Mouse (Mus musculus): ENCODE measurements around the gene Gtsf1.

Gene Gtsf1

GRCm38 (mm10) chr15:103377752-103378664, 52.3 kb downstream of the Gtsf1 start:
- DNase-seq (ENCODE audit: low read depth, low spot score), result no peak

GRCm38 (mm10) chr15:103376837-103377269, 53.4 kb downstream of the Gtsf1 start:
- DNase-seq (ENCODE audit: low read depth, low spot score), result no peak

- DNase-seq (ENCODE audit: low read depth, low spot score), result no peak
These were observed 55.0 kb downstream of the Gtsf1 start for GRCm38 (mm10) chr15:103375112-103375800.

- DNase-seq (ENCODE audit: low read depth, low spot score), result no peak
These were observed 57.8 kb downstream of the Gtsf1 start for GRCm38 (mm10) chr15:103372461-103372860.

- DNase-seq (ENCODE audit: low read depth, low spot score), result no peak
These were observed 58.5 kb downstream of the Gtsf1 start for GRCm38 (mm10) chr15:103371741-103372140.

GRCm38 (mm10) chr15:103371208-103371607, 59.1 kb downstream of the Gtsf1 start:
- no peak for DNase-seq (ENCODE audit: low read depth, low spot score)

- DNase-seq (ENCODE audit: low read depth, low spot score), result no peak
These were observed 59.8 kb downstream of the Gtsf1 start for GRCm38 (mm10) chr15:103370462-103370861.

GRCm38 (mm10) chr15:103369123-103369522, 61.1 kb downstream of the Gtsf1 start:
- no peak for DNase-seq (ENCODE audit: low read depth, low spot score)

GRCm38 (mm10) chr15:103368179-103368940, 61.9 kb downstream of the Gtsf1 start:
- DNase-seq (ENCODE audit: low read depth, low spot score), result no peak

GRCm38 (mm10) chr15:103366376-103367149, 63.7 kb downstream of the Gtsf1 start, which contains the start of gene Itga5:
TSS of gene Itga5 (minus strand) at chr15:103366763.
- DNase-seq (ENCODE audit: low read depth, low spot score), result peak; percentile 63

- peak; percentile 28 for DNase-seq (ENCODE audit: low read depth, low spot score)
These were observed 64.5 kb downstream of the Gtsf1 start for GRCm38 (mm10) chr15:103365471-103366375.

GRCm38 (mm10) chr15:103364761-103365160, 65.5 kb downstream of the Gtsf1 start:
- DNase-seq (ENCODE audit: low read depth, low spot score), result no peak

- DNase-seq (ENCODE audit: low read depth, low spot score), result no peak
These were observed 66.5 kb downstream of the Gtsf1 start for GRCm38 (mm10) chr15:103363809-103364208.

- DNase-seq (ENCODE audit: low read depth, low spot score), result no peak
These were observed 67.3 kb downstream of the Gtsf1 start for GRCm38 (mm10) chr15:103362950-103363349.

- no peak for DNase-seq (ENCODE audit: low read depth, low spot score)
These were observed 67.9 kb downstream of the Gtsf1 start for GRCm38 (mm10) chr15:103362333-103362732.

GRCm38 (mm10) chr15:103361269-103361668, 69.0 kb downstream of the Gtsf1 start:
- DNase-seq (ENCODE audit: low read depth, low spot score), result no peak

- DNase-seq (ENCODE audit: low read depth, low spot score), result no peak
These were observed 70.2 kb downstream of the Gtsf1 start for GRCm38 (mm10) chr15:103359869-103360602.

- DNase-seq (ENCODE audit: low read depth, low spot score), result no peak
These were observed 71.2 kb downstream of the Gtsf1 start for GRCm38 (mm10) chr15:103359122-103359510.
